Mouse (Mus musculus) right cerebral cortex, postnatal 14 days (tissue): Measurements from ENCODE around the gene Nr1h3.

Experiments
- DNase-seq: peaks from one replicate; pipeline ENCODE4 v3.0.0; 2022

Nr1h3 gene

GRCm38 (mm10) chr2:91137481-91137880, 65.2 kb downstream of the Nr1h3 start:
- DNase-seq: no peak

GRCm38 (mm10) chr2:91136513-91137412, 65.9 kb downstream of the Nr1h3 start:
- no peak for DNase-seq
